Mouse (Mus musculus) layer of hippocampus, adult 8-10 months (tissue): Measurements from ENCODE around the gene Olfr222. TPM values are rescaled to one million over a fixed set of nuclear protein-coding genes. Genes with fewer than 3 reads are reported as not detected.
"Not testable (repeated sequence)": the region's sequence is repeated elsewhere in the genome, so short reads cannot be mapped to it uniquely, and the experiment has no call there.

Experiments used
- DNase-seq, 2 experiments: peaks; one replicate each; pipeline ENCODE4 v3.0.0; 2022; ENCODE audit warnings: low spot score in 2 of 2
- total RNA-seq, 4 experiments: library from RNA; stranded (reverse); gene quantifications; 2 replicates each; pipeline ENCODE4 v1.2.4; 2022

The Olfr222 gene
- total RNA-seq, result not detected

GRCm38 (mm10) chr11:59576135-59576534 lies at the start of gene Olfr222:
Gene Olfr222, minus strand, starts transcription at chr11:59576235.
- not testable (repeated sequence) for DNase-seq

- peak; percentile 46 to 66 for DNase-seq
Measured at GRCm38 (mm10) chr11:59624017-59624630, 48.1 kb upstream of the Olfr222 start.

GRCm38 (mm10) chr11:59622214-59622613 lies 46.2 kb upstream of the Olfr222 start:
- no peak for DNase-seq

DNA sequence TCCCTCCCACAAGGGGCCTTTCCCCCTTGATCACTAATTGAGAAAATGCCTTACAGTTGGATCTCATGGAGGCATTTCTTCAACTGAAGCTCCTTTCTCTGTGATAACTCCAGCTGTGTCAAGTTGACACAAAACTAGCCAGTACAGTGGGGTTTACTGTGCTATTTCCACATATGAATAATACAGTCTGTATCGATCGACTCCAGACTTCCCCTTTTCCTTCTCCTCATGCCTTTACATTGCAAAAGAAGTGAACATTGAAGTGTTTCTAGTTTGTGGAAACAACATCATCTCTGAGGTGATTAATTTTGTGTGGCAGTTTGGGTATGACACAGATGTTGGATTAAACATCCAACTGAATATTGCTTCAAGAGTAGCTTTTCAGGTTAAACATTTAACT lies 41.0 kb upstream of the Olfr222 start:
- DNase-seq, result not testable (repeated sequence)

DNA sequence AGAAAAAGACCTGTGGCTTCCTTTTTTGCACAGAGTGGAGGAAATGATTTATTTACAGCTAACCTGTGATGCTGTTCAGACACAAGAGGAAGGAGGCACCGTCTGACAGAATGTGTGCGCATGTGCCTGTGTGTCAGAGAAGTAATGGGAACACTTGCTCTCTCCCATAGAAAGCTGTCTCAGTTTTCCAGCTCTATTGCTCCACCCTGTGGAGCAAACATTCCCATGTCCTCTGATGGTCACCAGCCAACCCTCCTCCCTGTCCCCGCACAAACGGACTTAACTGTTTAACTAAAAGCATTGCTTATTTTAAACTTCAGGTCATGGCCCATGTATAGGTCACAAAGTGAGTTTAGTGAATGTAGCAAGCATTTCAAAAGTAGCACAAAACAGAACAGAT lies 38.1 kb upstream of the Olfr222 start:
- DNase-seq, result peak in 1 of 2 experiments; percentile 39

GRCm38 (mm10) chr11:59611646-59612045 lies 35.6 kb upstream of the Olfr222 start:
- DNase-seq, result no peak

DNA sequence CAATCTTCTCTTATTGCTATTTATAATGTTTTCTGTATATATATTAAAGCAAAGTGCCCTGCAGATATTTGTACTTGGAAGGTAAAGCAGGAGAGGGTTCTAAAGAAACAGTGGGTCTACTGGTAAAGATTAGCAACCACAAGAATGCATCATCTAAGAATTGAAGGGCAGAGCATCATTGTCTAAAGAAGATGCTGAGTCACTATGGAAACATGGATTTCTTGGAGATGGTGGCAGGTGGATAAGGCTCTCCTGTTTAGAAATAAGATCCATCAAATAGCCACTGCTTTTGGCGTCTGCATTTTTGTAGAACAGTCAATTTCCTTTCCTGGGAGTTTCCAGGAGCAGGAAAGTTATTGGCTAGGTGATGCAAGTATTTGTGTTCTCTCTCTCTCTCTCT lies 26.3 kb upstream of the Olfr222 start:
- no peak for DNase-seq

DNA sequence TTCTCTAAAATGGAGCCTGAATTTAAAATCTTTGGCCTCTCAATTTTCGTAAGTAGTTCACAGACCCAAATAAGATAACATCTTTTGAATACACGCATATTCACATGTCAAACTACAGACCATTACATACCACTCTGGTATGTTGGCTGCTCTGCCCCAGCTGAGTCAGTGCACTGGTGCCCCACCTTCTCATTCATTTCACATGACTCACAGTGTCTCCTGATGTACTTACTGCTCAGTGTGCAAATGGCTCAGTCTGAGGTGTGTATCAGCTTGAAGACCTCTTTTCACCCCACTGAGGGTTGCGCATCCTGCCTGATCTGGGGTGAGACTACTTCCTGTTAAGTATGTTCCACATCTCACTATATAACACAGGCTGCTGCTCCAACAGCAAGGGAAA lies 24.8 kb upstream of the Olfr222 start:
- no peak for DNase-seq

- no peak for DNase-seq
Measured at GRCm38 (mm10) chr11:59599211-59599610, 23.2 kb upstream of the Olfr222 start.

- DNase-seq, result no peak
Measured at GRCm38 (mm10) chr11:59596950-59597349, 20.9 kb upstream of the Olfr222 start.

- no peak for DNase-seq
Measured at GRCm38 (mm10) chr11:59596091-59596490, 20.1 kb upstream of the Olfr222 start.

DNA sequence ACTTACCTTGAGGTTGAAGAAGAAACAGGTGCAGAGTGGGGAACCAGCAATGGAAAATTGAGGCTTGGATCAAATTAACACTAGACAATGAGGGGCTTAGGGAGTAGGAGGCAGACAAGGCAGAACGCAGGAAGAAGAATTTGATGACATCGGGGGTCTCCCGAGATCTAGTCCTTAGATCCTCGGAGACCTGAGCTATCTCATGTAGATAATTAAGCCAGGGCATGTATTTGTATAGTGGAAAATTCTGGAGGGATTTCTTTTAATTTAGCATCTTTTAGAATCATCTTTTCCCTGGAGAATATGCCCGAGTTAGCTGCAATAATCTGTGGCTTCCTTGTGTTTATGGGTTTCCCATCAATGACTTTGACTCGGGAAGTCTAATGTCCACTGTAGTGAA lies 17.2 kb upstream of the Olfr222 start, which contains the start of gene Olfr223:
Gene Olfr223, minus strand, starts transcription at position 101 of the 400 bp plus-strand sequence.
- no peak for DNase-seq

DNA sequence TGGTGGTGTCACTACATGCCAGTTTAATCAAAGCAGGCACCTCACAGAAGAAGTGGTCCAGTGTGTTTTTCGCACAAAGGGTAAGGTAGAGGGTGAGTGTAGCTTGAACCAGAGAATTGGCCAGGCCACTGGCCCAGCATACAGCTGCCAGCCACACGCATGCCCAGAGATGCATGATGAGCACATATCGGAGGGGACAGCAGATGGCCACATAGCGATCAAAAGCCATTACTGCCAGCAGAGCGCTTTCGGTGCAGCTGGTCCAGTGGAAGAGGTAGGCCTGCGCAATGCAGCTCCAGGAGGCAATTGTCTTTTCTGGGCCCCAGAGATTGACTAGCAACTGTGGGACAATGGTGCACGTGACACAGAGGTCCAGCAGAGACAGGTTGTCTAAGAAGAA lies 13.5 kb upstream of the Olfr222 start:
- no peak for DNase-seq

DNA sequence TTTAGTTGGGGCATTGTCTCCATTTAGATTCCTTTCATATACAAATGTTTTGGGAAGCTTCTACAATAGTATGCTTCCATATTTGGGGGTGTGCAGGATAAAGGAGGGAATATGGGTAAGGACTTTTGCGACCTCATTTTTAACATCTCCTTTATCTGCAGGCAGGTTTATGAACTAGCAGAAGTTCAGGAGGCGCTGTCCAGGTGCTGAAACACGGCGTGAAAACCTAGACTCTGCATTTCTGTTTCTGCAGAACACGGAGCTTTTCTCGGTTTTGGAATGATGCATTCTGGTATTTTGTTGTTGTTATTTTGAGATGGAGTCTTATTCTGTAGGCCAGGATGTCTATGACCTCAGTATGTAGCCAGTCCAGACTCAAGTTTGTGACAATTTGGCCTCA lies 8.5 kb upstream of the Olfr222 start:
- no peak for DNase-seq

DNA sequence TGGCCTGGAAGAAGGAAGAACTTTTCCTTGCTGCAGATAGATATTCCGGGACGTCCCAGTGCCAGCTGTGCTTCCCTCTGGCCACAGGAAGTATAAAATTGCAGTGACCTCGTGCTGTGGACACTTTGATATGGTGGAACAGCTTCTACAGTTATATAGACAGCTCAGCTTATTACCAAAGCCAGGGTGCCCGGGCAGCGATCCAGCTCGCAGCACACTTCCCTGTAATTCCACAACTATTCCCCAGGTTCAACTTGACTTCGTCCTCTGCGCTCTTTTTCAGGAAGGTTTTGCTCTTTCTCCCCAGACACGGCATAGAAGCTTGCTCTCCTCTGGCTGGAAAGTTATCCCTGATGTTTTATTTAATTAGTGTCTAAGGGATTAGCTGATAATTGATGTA lies 309 bp downstream of the Olfr222 start:
- DNase-seq, result no peak

DNA sequence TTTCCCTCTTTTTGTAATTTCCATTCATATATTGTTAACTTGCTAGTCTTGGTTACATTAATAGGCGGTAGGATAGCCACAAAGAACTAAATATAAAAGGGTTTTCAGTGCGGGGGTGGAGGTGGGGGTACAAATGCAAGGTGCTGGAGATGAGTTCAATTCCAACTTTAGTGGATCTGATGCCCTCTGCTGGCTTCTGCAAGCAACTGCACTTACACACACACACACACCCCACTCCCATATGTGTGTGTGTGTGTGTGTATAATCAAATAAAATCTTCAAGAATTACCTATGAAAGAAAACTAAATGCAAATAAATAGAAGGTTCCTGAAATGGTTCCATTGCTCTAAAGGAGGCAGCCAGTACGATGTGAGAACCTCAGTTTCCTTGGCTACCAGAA lies 6.7 kb downstream of the Olfr222 start:
- no peak for DNase-seq

GRCm38 (mm10) chr11:59562837-59563236 lies 13.2 kb downstream of the Olfr222 start:
- no peak for DNase-seq

DNA sequence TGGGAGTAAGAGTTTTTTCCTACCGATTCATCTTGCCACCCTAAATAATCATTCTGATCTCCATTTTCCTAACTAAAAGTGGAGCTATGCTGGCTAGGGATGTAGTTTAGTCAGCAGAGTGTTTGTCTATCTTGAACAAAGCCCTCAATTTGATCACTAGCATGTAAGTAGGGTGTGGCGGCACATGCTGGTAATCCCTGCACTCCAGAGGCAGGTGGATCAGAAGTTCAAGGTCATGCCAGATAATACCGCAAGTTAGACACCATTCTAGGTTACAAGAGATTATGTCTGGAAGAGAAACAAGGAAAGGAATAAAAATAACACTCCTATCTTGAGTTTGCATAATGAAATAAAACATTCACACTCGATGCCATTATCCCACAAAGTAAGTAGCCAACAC lies 13.7 kb downstream of the Olfr222 start:
- DNase-seq, result no peak

GRCm38 (mm10) chr11:59560906-59561305 lies 15.1 kb downstream of the Olfr222 start:
- no peak for DNase-seq

DNA sequence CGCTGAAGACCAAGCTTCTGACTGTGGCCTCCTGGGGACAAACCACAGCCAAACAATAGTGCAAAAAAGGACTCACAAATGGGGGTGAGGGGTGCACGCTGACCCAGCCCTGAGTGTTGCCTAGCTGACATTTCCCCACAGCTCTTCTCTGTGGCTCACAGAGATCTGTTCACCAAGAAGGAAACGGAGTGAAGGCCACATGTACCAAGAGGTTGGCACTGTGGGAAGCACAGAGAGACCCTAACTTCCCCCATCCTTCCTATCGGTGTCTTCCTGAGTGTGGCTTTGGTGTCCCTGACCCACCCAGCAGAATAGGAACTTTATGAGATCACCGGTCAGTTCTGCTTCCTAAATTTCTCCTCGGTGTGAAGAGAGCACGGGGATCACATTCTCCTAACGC lies 21.5 kb downstream of the Olfr222 start:
- no peak for DNase-seq

GRCm38 (mm10) chr11:59554127-59554526 lies 21.9 kb downstream of the Olfr222 start:
- DNase-seq, result no peak

DNA sequence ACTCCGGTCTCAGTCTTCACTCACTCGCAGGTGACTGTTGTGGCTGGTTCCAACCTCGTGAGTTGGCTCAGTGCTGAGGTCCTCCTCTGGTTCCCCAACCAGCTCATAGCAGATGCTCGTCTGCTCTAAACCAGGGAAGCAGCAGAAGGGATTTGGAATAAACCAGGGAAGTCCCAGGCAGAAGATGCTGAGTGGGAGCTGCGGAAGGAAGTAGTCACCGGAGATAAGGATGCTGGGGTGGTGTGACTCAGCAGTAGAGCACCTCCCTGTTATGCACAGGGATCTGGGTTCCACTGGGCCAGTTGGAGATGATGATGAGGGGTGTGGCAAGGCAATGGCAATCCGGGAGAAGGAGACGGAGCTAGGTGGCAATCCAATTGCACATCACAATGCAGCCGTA lies 32.0 kb downstream of the Olfr222 start:
- DNase-seq, result no peak

DNA sequence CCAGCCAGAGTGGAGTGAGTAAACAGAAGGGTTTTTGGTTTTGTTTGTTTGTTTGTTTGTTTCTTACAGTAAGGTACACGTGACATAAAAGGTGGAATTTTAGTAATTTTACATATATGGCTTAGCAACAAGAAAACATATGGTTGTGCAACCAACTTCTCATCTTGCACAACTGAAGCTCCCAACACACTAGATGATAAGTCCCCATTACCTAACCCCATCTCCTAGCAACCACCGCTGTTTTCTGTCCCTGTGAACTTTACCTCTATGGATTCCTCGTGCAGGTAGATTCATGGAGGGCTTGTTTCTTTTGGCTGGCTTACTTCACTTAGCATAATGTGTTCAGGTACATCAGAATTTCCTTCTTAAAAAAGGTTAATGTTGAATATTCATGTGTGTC lies 32.7 kb downstream of the Olfr222 start:
- DNase-seq, result no peak

GRCm38 (mm10) chr11:59542442-59542841 lies 33.6 kb downstream of the Olfr222 start:
- no peak for DNase-seq
